In the genomic region with DNA sequence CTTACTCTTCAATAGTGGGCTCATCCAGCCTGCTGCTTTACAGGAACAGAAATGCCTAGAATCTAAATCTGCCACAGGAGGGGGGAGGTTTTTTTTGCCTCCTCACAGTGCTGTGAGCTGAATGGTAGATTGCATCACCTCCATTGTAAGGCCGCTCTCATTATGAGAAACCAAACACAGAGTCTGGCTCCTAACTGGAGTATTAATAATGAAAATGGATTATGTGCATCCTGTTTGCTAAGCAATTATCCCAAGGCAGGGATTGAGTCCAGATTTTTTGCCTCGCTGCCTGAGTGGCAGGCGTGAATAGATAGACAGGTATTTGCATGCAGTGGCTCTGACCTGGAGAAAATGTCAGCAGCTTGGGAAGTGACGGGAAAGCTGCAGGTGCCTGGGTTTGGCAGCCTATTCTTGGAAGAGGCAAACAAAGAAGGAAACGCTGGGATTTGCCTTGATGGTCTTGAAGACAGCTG, we compare ENCODE assay signal across 13 mouse cellular contexts.
A peak's percentile ranks its signal among the peaks of the same experiment; 100 is the strongest.
DNase-seq lines count a peak whose midpoint lies in the region; ATAC-seq and TF ChIP-seq lines count a peak whose summit lies in the region.
"Had no signal": no experiment of that assay in that cellular context is flagged by ENCODE, and none has a peak within 500 bp of the region (broad histone marks: within the 10 kb centered on the region; RNA-seq: fewer than 3 reads in every experiment).

No protein-coding gene starts in this region.

- H3K9ac ChIP-seq in hindbrain, postnatal 0 days (replicated peaks; ENCODE audit: low read length): no peak overlapping the region
- H3K9ac ChIP-seq: embryonic facial prominence, embryonic 15.5 days had no signal

- H3K4me3 ChIP-seq in hindbrain, postnatal 0 days (ENCODE audit: low read length): no peak overlapping the region
- H3K4me3 ChIP-seq: embryonic facial prominence, embryonic 15.5 days had no signal

- 25% methylated on average over 5 of the region's 5 CpGs for WGBS in hindbrain, postnatal 0 days

- no peaks in the 10 kb centered on the region for H3K4me1 ChIP-seq in hindbrain, postnatal 0 days (ENCODE audit: insufficient read depth, low read length)
- H3K4me1 ChIP-seq: embryonic facial prominence, embryonic 15.5 days had no signal

- peak; percentile 59 for ATAC-seq in hindbrain, postnatal 0 days
- ATAC-seq: lung, postnatal 0 days had no signal

- H3K27me3 ChIP-seq in hindbrain, postnatal 0 days (ENCODE audit: insufficient read depth, low read length): no peaks in the 10 kb centered on the region
- H3K27me3 ChIP-seq: embryonic facial prominence, embryonic 15.5 days had no signal

- no peak overlapping the region for H3K4me2 ChIP-seq in hindbrain, postnatal 0 days (ENCODE audit: low read depth, low read length)
- H3K4me2 ChIP-seq: embryonic facial prominence, embryonic 15.5 days; liver, embryonic 11.5 days had no signal

- DNase-seq in cerebellum, postnatal 10 days: peak; percentile 58 to 66
- no peak for DNase-seq in cerebellum, adult 11-12 months
- peak; percentile 6 for DNase-seq in right cerebral cortex, adult 18-20 months
- DNase-seq in right cerebral cortex, postnatal 14 days: no peak
- DNase-seq in hindbrain, postnatal 0 days (ENCODE audit: low spot score): peak; percentile 56
- DNase-seq in retina, postnatal 1 day: peak; percentile 62
- DNase-seq in T-cell, adult 2 months (ENCODE audit: low spot score): no peak
- no peak for DNase-seq in gastrocnemius, adult 18-20 months (ENCODE audit: low spot score)
- DNase-seq: kidney, postnatal 25 days had no signal

- no peaks in the 10 kb centered on the region for H3K9me3 ChIP-seq in hindbrain, postnatal 0 days (ENCODE audit: low read length)
- H3K9me3 ChIP-seq: embryonic facial prominence, embryonic 15.5 days; G1E had no signal

- H3K27ac ChIP-seq in hindbrain, postnatal 0 days: no peak overlapping the region
- H3K27ac ChIP-seq: embryonic facial prominence, embryonic 15.5 days had no signal

- no peaks in the 10 kb centered on the region for H3K36me3 ChIP-seq in hindbrain, postnatal 0 days (ENCODE audit: insufficient read depth, low read length)
- H3K36me3 ChIP-seq: embryonic facial prominence, embryonic 15.5 days; G1E had no signal

- TF ChIP-seq CTCF in hindbrain, postnatal 0 days (IDR thresholded peaks at IDR 0.05; ENCODE audit: low read depth): no peak

Comparison
In these comparisons a context has a peak if more than half of its experiments do, and no peak if none do; other contexts are left out.
1. DNase-seq: peak in cerebellum, postnatal 10 days (2 of 2), right cerebral cortex, adult 18-20 months (single experiment), hindbrain, postnatal 0 days (single experiment) and retina, postnatal 1 day (single experiment); none in cerebellum, adult 11-12 months (single experiment), right cerebral cortex, postnatal 14 days (single experiment), T-cell, adult 2 months (single experiment) and gastrocnemius, adult 18-20 months (single experiment).